Mouse (Mus musculus) heart, postnatal 0 days (tissue): Measurements from ENCODE around the gene Zbp1. TPM values are rescaled to one million over a fixed set of nuclear protein-coding genes. Genes with fewer than 3 reads are reported as not detected.
A peak's percentile ranks its signal among the peaks of the same experiment; 100 is the strongest.

Source experiments
- ATAC-seq: fragments of 200-750 bp; cut with Nextera tagmentation; 2 replicates; pipeline ENCODE4 v1.8.0; 2017; ENCODE audit warnings: low read depth, moderate number of reproducible peaks, moderate library complexity; ENCODE audit not compliant: insufficient read depth
- DNase-seq: peaks from one replicate; pipeline ENCODE4 v3.0.0-alpha.2; 2016; ENCODE audit warnings: low spot score
- H3K27ac ChIP-seq: fragments of 300-500 bp; sonication (generic); 2 replicates; pipeline ENCODE4 v1.5.1; 2014; ENCODE audit warnings: low read depth, mild to moderate bottlenecking
- H3K27me3 ChIP-seq: fragments of 300-500 bp; sonication (generic); 2 replicates; pipeline ENCODE4 v1.6.1; 2014; ENCODE audit warnings: low read length, mixed read lengths; ENCODE audit not compliant: control insufficient read depth, insufficient read depth
- H3K36me3 ChIP-seq: fragments of 300-500 bp; sonication (generic); replicated peaks from 2 replicates; pipeline ENCODE4 v1.6.1; 2014; ENCODE audit warnings: low read length, mixed read lengths; ENCODE audit not compliant: control insufficient read depth, insufficient read depth
- H3K4me1 ChIP-seq: fragments of 300-500 bp; sonication (generic); 2 replicates; pipeline ENCODE4 v1.6.1; 2014; ENCODE audit warnings: antibody characterized with exemption; ENCODE audit not compliant: control insufficient read depth, insufficient read depth
- H3K4me2 ChIP-seq: fragments of 300-500 bp; sonication (generic); 2 replicates; pipeline ENCODE4 v1.6.1; 2014; ENCODE audit warnings: low read depth, mild to moderate bottlenecking, low read length, moderate library complexity
- H3K4me3 ChIP-seq: fragments of 300-500 bp; sonication (generic); 2 replicates; pipeline ENCODE4 v1.5.1; 2014; ENCODE audit warnings: low read depth, low read length
- H3K9ac ChIP-seq: fragments of 300-500 bp; sonication (generic); replicated peaks from 2 replicates; pipeline ENCODE4 v1.6.1; 2014; ENCODE audit warnings: low read depth, low read length, mixed read lengths
- H3K9me3 ChIP-seq: fragments of 300-500 bp; sonication (generic); replicated peaks from 2 replicates; pipeline ENCODE4 v1.6.1; 2016; ENCODE audit warnings: low read length; ENCODE audit not compliant: control insufficient read depth
- CTCF ChIP-seq: IDR thresholded peaks from 2 replicates; pipeline ENCODE4 v1.5.1; 2016; ENCODE audit warnings: antibody characterized with exemption, control low read depth, low read depth
- EP300 ChIP-seq: IDR thresholded peaks from 2 replicates; pipeline ENCODE4 v1.6.1; 2016; ENCODE audit warnings: antibody characterized with exemption, low read depth
- WGBS: fragments of 180-500 bp; shearing (Covaris S2); extraction: QIAGEN DNeasy Blood & Tissue Kit; methylation state at CpG from one replicate; pipeline ENCODE4 v1.1.7; 2014; 5-methylcytosine and 5-hydroxymethylcytosine counted together
- polyA plus RNA-seq: library from polyadenylated mRNA; unstranded; fragments of >200 nt; fragmentation: Nextera tagmentation; extraction: Ambion mirVana; gene quantifications from 2 replicates; pipeline ENCODE4 v1.2.1, GENCODE M21; 2015
- total RNA-seq: library from RNA; depleted of rRNA; stranded (reverse); fragments of >200 nt; gene quantifications from 2 replicates; pipeline ENCODE4 v1.2.3, GENCODE M21; 2014; ENCODE audit warnings: low replicate concordance

Gene Zbp1
- total and polyA plus RNA-seq, 2 experiments from 2014 or later, result 1.1 to 3.1 TPM

DNA sequence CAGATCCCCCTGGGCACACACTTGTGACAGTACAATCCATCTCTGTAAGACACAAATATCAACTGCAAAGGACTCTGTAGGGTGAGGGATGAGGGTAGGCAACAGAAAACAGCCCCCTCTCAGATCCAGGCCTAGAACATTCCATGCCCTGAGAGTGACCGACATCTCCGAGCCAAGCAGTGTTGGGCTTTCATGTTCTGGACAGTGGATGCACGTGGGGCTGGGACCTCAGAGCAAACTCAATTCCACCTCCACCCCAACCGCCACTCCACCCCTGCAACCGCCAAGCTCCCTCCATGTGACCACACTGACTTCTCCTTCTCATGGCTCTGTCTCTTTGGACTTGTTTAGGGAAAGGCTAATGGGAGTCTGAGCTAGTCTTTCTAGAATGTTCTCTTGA lies 46.8 kb downstream of the Zbp1 start:
- DNase-seq (no peak), ATAC-seq (no peak)
- Histone ChIP-seq H3K27ac (peak overlapping the region; percentile 28; the same call in 1 of the 2 replicates), H3K27me3 (no peaks in the 10 kb centered on the region; the same call in 1 of the 2 replicates), H3K4me2 (peak overlapping the region; percentile 50; the same call in 1 of the 2 replicates), H3K4me1 (peaks cover 24% of the 10 kb centered on the region), H3K36me3 (no peaks in the 10 kb centered on the region), H3K4me3 (no peak overlapping the region), H3K9me3 (0 out of 2 replicates have a peak, but pooled peaks cover 3% of the 10 kb centered on the region), H3K9ac (peak overlapping the region; percentile 32; the same call in 1 of the 2 replicates)
- no peak for TF ChIP-seq CTCF
- TF ChIP-seq EP300, result no peak
- WGBS, result 86% methylated on average over 5 of the region's 5 CpGs

DNA sequence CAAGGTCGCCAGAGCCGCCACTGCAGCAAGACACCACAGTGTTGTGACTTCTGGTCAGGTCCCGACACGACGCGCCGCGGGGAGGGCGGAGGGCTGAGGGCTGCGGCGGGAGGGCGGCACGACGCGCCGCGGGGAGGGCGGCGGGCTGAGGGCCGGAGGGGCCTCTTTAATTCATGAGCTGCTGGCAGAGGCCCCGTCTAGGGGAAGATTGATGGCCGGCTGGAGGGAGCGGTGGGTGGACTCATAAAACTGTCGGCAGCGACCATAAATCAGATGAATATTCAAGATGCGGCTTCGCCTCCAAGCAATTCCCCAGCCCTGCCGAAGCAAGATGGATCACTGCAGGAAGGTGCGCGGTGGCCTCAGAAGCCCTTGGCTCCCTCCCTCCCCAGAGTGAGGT lies 47.3 kb downstream of the Zbp1 start:
- no peak for TF ChIP-seq EP300
- TF ChIP-seq CTCF, result no peak
- ATAC-seq (peak; percentile 18; the same call in 1 of the 2 replicates), DNase-seq (no peak)
- peak overlapping the region; percentile 28; the same call in 1 of the 2 replicates for H3K27ac ChIP-seq
- H3K9me3 ChIP-seq, result 0 out of 2 replicates have a peak, but pooled peaks cover 3% of the 10 kb centered on the region
- peaks cover 24% of the 10 kb centered on the region for H3K4me1 ChIP-seq
- no peaks in the 10 kb centered on the region for H3K36me3 ChIP-seq
- H3K9ac ChIP-seq, result peak overlapping the region; percentile 32; the same call in 1 of the 2 replicates
- H3K4me3 ChIP-seq, result peak overlapping the region; percentile 20
- WGBS, result 5% methylated on average over 27 of the region's 30 CpGs
- no peaks in the 10 kb centered on the region; the same call in 1 of the 2 replicates for H3K27me3 ChIP-seq
- H3K4me2 ChIP-seq, result peak overlapping the region; percentile 50

DNA sequence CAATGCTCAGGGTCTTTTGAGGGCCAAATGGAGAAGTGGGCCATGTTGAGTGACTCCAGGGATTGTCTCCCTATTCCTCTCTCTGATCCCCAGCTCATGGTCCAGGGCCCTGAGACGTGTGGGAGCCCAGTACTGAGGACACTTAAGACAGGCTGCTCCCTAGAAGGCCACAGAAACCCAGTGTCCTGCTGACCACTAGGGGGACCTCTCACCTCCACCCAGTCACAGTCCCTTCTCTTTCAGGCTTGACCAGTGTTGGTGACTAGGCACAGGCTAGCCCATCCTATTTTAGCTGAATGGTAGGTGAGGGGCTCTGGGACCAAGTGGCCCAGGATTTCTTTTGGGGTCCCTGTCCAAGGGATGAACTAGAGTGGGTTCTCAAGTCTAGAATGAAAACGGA lies 48.0 kb downstream of the Zbp1 start:
- H3K9ac ChIP-seq, result no peak overlapping the region
- H3K27ac ChIP-seq, result no peak overlapping the region
- TF ChIP-seq CTCF (peak; percentile 41), EP300 (no peak)
- peaks cover 24% of the 10 kb centered on the region for H3K4me1 ChIP-seq
- no peak overlapping the region for H3K4me3 ChIP-seq
- H3K4me2 ChIP-seq, result no peak overlapping the region
- no peaks in the 10 kb centered on the region for H3K36me3 ChIP-seq
- ATAC-seq (no peak), DNase-seq (no peak)
- H3K27me3 ChIP-seq, result no peaks in the 10 kb centered on the region; the same call in 1 of the 2 replicates
- 0 out of 2 replicates have a peak, but pooled peaks cover under 1% of the 10 kb centered on the region for H3K9me3 ChIP-seq
- 70% methylated on average over 2 of the region's 2 CpGs for WGBS

DNA sequence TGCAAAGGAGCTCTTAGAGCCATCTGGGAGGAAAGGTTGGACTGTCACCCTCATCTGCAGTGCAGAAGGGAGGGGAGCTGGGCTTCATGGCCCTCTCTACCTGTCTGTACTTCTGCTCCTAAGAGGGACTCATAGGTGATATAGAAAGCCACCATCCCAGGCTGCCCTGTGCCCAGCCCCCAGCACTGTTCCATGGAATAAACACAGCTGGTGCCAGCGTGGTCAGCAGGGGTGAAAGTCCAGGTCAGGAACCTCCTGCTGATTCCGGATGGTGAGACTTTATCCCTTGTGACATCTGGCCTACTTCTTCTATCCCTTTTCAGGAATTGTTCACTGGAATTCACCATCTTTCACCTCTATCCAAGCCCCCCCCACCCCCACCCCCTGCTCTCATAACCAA lies 48.6 kb downstream of the Zbp1 start:
- H3K4me2 ChIP-seq, result no peak overlapping the region
- no peaks in the 10 kb centered on the region for H3K9me3 ChIP-seq
- H3K27me3 ChIP-seq, result no peaks in the 10 kb centered on the region; the same call in 1 of the 2 replicates
- no peak for ATAC-seq
- peaks cover 24% of the 10 kb centered on the region for H3K4me1 ChIP-seq
- DNase-seq, result no peak
- no peak for TF ChIP-seq CTCF
- no peak for TF ChIP-seq EP300
- 83% methylated on average over 2 of the region's 2 CpGs for WGBS
- H3K36me3 ChIP-seq, result no peaks in the 10 kb centered on the region
- no peak overlapping the region for H3K9ac ChIP-seq
- no peak overlapping the region for H3K4me3 ChIP-seq
- H3K27ac ChIP-seq, result no peak overlapping the region

DNA sequence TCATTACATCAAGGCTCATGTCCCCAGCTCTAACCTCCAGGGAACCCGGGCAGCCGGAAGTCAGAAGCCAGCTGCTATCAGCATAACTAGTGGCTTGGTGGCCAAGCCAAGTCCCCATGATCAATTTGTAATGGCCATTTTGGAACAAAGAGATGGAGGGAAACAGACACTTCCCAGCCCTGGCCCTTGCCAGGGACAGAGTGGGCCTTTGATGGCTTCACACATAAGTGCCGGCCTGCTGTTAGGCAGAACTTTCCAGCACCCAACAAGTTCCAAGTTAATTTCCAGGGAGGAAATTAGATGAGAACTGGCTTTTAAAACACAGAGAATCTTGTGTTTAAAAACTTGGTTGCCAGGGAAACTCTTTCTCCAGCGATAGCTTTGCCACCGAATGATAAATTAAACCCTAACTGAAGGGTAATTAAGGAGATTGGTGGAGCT lies 50.3 kb downstream of the Zbp1 start:
- DNase-seq, result no peak
- H3K9ac ChIP-seq, result no peak overlapping the region
- no peak for ATAC-seq
- H3K9me3 ChIP-seq, result no peaks in the 10 kb centered on the region
- H3K4me1 ChIP-seq, result peaks cover 18% of the 10 kb centered on the region
- H3K36me3 ChIP-seq, result no peaks in the 10 kb centered on the region
- no peaks in the 10 kb centered on the region; the same call in 1 of the 2 replicates for H3K27me3 ChIP-seq
- 69% methylated on average over 5 of the region's 5 CpGs for WGBS
- 0 out of 2 replicates have a peak overlapping the region, but pooled peaks have one; percentile 5 for H3K27ac ChIP-seq
- TF ChIP-seq CTCF, result no peak
- no peak for TF ChIP-seq EP300
- H3K4me3 ChIP-seq, result no peak overlapping the region
- H3K4me2 ChIP-seq, result no peak overlapping the region

DNA sequence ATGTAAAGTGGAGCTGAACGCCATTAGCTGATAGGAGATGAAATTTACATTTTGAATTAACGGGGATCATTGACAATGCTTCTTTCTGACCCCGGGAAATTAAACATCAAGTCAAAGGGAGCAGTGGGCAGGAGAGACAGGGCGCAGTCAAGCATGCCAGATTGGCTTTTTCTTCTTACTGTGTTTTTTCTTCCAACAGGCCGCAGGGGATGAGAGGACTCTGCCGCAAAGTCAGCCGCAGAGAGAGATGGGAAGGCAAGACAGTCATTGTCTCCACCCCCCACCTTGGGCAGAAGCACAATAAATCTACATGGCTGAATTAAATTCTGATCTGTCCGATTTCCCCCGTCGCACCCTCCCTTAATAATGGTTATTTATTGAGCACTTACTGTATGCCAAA lies 53.4 kb downstream of the Zbp1 start:
- DNase-seq (no peak), ATAC-seq (no peak)
- Histone ChIP-seq H3K4me1 (no peaks in the 10 kb centered on the region), H3K9me3 (no peaks in the 10 kb centered on the region), H3K27ac (no peak overlapping the region), H3K27me3 (no peaks in the 10 kb centered on the region), H3K4me2 (no peak overlapping the region), H3K4me3 (no peak overlapping the region), H3K9ac (no peak overlapping the region), H3K36me3 (no peaks in the 10 kb centered on the region)
- 85% methylated on average over 10 of the region's 10 CpGs for WGBS
- TF ChIP-seq EP300 (no peak), CTCF (no peak)
